Mouse (Mus musculus): Measurements from ENCODE around the gene Plg.

Gene Plg

DNA sequence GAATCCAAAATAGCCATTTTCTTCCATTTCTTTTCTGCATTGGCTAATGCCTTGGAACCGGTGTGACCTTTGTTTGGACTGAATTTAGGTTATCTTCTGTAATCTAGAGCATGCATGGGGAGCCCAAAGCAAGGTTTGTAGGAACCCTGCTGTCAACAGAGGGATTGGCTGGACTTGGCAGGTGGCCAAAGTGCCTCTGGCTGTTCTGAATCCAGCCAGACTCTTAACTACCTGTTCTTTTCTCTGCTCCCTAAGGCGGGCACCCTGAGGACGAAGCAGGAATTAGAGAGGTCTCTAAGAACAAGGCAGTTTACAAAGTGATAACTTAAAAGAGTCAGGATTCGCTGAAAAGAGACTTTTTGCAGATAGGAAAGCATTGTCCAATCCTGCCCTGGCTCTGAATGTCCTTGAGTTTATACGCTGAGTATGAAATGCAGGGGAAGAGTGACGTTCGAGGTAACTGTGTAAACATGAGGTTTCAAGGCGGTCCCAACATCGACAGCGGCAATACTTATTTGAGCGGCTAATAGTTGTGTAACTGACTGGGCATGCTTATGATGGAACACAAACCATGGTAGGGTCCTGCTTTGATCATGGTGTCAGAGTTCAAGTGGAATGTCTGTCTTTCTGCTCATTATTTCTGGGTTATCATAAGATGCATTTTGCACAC, 74.6 kb downstream of the Plg start:
- no peak for DNase-seq (ENCODE audit: low spot score in 2 of 2)

DNA sequence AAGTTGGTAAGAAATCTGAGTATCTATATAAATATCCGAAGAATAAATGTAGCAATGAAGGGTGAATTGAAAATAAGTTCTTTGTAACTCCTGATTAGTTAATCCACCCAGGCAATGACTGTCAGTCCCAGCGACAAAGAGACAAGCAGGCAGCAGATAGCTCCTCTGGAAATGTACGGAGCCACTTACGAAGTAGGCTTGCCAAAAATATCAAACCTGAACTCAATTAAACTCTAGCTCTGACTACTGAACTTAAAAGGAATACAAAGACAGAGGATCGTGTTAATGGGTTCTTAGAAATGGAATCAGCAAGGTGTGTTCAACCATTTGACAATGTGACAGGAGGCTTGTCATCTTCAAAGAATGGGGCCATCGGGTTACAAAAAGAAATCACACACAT, 75.3 kb downstream of the Plg start:
- no peak for DNase-seq (ENCODE audit: low spot score in 2 of 2)

DNA sequence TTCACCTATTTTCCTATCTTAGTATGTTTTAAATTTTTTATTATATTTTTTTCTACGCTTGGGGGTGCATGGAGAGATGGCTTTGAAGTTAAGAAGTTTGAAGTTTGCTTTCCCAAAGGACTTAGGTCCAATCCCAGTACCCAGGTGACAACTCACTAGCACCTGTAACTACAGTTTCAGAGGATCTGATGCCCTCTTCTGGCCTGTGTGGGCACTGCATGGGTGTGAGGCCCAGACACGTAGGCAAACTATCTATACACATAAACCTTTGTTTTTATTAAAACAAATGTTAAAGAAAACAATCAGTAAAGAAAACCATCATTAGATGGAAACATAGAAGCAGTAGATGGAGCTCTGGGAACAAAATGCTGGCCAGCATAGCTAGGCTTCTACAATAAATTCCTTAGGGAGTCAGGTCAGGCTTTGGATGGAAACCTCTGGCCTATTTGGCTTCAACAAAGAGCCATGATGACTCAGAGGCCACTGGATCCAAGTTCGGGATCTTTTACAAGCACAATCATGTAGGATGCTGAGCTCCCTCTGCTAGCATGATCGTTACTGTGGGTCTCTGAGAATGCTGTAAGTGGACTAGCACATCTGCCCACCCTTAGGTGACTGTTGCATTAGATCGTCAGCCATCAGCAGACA, 76.9 kb downstream of the Plg start:
- DNase-seq (ENCODE audit: low spot score in 2 of 2) = no peak

DNA sequence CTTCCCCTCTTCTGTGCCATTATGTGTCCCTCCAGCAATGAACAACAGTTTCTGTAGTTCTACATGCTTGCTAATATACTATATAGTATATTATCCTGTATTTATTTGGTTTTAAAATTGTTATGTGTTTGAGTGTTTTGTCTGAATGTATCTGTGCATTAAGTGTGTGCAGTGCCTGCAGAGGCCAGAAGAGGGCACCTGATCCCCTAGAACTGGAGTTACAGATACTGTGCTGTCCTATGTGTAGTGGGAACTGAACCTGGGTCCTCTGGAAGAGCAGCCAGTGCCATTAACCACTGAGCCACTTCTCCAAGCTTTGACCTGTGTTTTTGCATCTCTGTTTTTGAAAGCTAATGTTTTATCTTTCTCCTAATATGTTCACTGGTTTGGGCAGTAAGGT, 82.8 kb downstream of the Plg start:
- DNase-seq (ENCODE audit: low spot score in 2 of 2) = no peak

DNA sequence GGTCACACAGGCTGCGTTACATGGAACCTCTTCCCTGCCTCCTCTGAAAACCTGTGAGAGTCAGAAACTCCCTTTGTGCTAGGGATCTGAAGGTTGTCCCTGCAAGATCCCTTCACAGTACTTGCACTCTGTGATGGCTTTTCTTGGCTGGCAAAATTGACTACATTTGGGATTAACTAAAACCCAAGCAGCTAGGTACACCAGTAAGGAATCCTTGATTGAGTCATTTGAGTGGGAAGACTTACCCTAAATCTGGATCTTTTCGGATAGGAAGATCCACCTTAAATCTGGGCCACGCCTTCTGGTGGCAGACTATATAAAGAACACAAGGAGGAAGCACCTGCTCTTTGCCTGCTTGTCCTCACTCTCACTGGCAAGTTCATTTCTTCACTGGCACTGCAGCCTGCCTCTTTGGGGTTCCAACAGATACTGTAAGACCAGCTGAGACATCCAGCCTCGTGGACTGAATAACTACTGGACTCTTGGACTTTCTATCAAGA, 88.1 kb downstream of the Plg start:
- peak; percentile 26 to 47 for DNase-seq (ENCODE audit: low spot score in 2 of 2)

DNA sequence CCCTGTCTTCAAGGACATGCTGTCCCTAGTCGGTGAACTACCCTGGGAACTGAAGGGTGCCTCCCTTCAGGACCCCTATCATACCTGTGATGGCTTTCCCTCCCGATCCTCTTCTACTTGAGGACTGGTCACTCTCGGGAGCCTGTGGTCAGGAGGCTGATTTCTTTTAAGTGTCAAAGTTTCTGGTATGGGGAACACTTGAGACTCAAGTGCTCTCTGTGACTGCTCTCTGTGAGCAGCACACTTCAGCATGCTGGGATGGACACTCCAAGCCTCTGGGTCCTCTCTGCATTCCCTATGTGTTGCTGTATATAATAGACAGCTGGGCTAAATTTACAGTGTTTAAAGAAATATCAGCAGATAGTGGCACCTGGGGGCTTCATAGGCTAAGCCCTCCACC, 89.2 kb downstream of the Plg start:
- DNase-seq (ENCODE audit: low spot score in 2 of 2) = no peak

DNA sequence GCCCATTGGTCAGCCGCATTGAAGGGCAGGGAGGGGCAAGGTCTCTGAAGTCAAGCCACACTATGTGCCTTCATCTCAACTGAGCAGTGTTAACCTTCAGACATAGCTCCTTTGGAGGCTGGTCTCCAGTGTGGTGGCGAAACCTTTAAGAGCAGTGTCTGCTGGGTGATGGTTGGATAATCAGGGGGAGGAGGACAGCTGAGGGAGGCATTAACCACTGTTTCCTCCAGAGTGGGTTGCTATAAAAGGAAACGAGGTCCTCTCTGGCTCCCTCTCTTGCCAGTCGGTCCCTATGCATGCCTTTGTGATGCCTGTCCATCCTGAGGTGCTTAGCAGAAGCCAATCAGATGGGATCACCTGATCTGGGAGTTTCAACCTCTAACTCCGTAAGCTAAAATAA, 90.3 kb downstream of the Plg start:
- DNase-seq (ENCODE audit: low spot score in 2 of 2) = no peak

All from right cerebral cortex, adult 2 months (tissue).